Mouse (Mus musculus) heart, embryonic 16.5 days (tissue): ENCODE results near the gene Vmn2r34. TPM values are rescaled to one million over a fixed set of nuclear protein-coding genes. Genes with fewer than 3 reads are reported as not detected.
"Not testable (repeated sequence)": the region's sequence is repeated elsewhere in the genome, so short reads cannot be mapped to it uniquely, and the experiment has no call there.

Experiments
- ATAC-seq: fragments of 200-750 bp; cut with Nextera tagmentation; replicated peaks from 2 replicates; pipeline ENCODE4 v1.8.0; 2017; ENCODE audit warnings: moderate number of reproducible peaks; ENCODE audit not compliant: insufficient read depth, low FRiP score; ENCODE audit errors: extremely low read depth
- H3K27ac ChIP-seq: fragments of 300-500 bp; sonication (generic); 2 replicates; pipeline ENCODE4 v1.5.1; 2014; ENCODE audit warnings: mild to moderate bottlenecking, low read length, control low read depth, moderate library complexity
- H3K27me3 ChIP-seq: fragments of 300-500 bp; sonication (generic); 2 replicates; pipeline ENCODE4 v1.6.1; 2014; ENCODE audit warnings: low read length, mixed read lengths; ENCODE audit not compliant: control insufficient read depth, insufficient read depth
- H3K36me3 ChIP-seq: fragments of 300-500 bp; sonication (generic); 2 replicates; pipeline ENCODE4 v1.6.1; 2014; ENCODE audit not compliant: control insufficient read depth, insufficient read depth
- H3K4me1 ChIP-seq: fragments of 300-500 bp; sonication (generic); 2 replicates; pipeline ENCODE4 v1.6.1; 2014; ENCODE audit warnings: low read length, mixed read lengths; ENCODE audit not compliant: control insufficient read depth, insufficient read depth
- H3K4me2 ChIP-seq: fragments of 300-500 bp; sonication (generic); 2 replicates; pipeline ENCODE4 v1.6.1; 2014; ENCODE audit warnings: low read depth, mild to moderate bottlenecking, control low read depth, low read length
- H3K4me3 ChIP-seq: fragments of 300-500 bp; sonication (generic); 2 replicates; pipeline ENCODE4 v1.5.1; 2014; ENCODE audit warnings: mild to moderate bottlenecking, control low read depth, low read length
- H3K9ac ChIP-seq: fragments of 300-500 bp; sonication (generic); 2 replicates; pipeline ENCODE4 v1.6.1; 2014; ENCODE audit warnings: low read length, control low read depth
- H3K9me3 ChIP-seq: fragments of 300-500 bp; sonication (generic); replicated peaks from 2 replicates; pipeline ENCODE4 v1.6.1; 2016; ENCODE audit warnings: low read length; ENCODE audit not compliant: control insufficient read depth
- WGBS: fragments of 180-500 bp; shearing (Covaris S2); extraction: QIAGEN DNeasy Blood & Tissue Kit; methylation state at CpG from one replicate; pipeline ENCODE4 v1.1.7; 2014; 5-methylcytosine and 5-hydroxymethylcytosine counted together
- polyA plus RNA-seq: library from polyadenylated mRNA; unstranded; fragments of >200 nt; fragmentation: Nextera tagmentation; extraction: Ambion mirVana; gene quantifications from 2 replicates; pipeline ENCODE4 v1.2.1, GENCODE M21; 2015

The Vmn2r34 gene
- polyA plus RNA-seq: not detected in 2 replicates

GRCm38 (mm10) chr7:7689413-7689812, at the start of gene Vmn2r34:
Gene Vmn2r34 (minus strand): TSS chr7:7689513.
- H3K9ac ChIP-seq, ATAC-seq, H3K27me3 ChIP-seq, H3K36me3 ChIP-seq, H3K27ac ChIP-seq, H3K4me2 ChIP-seq, H3K4me1 ChIP-seq, H3K9me3 ChIP-seq, H3K4me3 ChIP-seq: not testable (repeated sequence)
- no CpG with 5 or more reads among the region's 2 CpGs for WGBS

- H3K36me3 ChIP-seq, H3K4me2 ChIP-seq, H3K4me1 ChIP-seq, ATAC-seq, H3K4me3 ChIP-seq, H3K27me3 ChIP-seq, H3K9me3 ChIP-seq, H3K27ac ChIP-seq, H3K9ac ChIP-seq: not testable (repeated sequence)
- 67% methylated on average over 2 of the region's 2 CpGs for WGBS
Observed at GRCm38 (mm10) chr7:7674032-7674431, 15.3 kb downstream of the Vmn2r34 start.

Other genes starting within 250 kb of the Vmn2r34 start
- not detected in 2 replicates for gene Vmn2r32, start 209.5 kb downstream of the Vmn2r34 start, polyA plus RNA-seq
- not detected in 2 replicates for gene Vmn2r33, start 122.7 kb downstream of the Vmn2r34 start, polyA plus RNA-seq
- not detected in 2 replicates for gene Vmn2r35, start 130.4 kb upstream of the Vmn2r34 start, polyA plus RNA-seq
- gene Vmn2r36, start 213.0 kb upstream of the Vmn2r34 start, polyA plus RNA-seq: not detected in 2 replicates